Mouse (Mus musculus): ENCODE measurements around the gene Nlgn2.
A peak's percentile ranks its signal among the peaks of the same experiment; 100 is the strongest.

- TF ChIP-seq EP300 (optimal IDR thresholded peaks at IDR 0.05) (no peak), CTCF (IDR thresholded peaks at IDR 0.05; ENCODE audit: low read depth) (peak; percentile 30; the same call in 1 of the 2 replicates)
These were observed 8.7 kb upstream of the Nlgn2 start, which contains the start of gene Plscr3 for GRCm38 (mm10) chr11:69846198-69846680.
